Mouse (Mus musculus): ENCODE measurements around the gene Chac1.
A peak's percentile ranks its signal among the peaks of the same experiment; 100 is the strongest.

The Chac1 gene

DNA sequence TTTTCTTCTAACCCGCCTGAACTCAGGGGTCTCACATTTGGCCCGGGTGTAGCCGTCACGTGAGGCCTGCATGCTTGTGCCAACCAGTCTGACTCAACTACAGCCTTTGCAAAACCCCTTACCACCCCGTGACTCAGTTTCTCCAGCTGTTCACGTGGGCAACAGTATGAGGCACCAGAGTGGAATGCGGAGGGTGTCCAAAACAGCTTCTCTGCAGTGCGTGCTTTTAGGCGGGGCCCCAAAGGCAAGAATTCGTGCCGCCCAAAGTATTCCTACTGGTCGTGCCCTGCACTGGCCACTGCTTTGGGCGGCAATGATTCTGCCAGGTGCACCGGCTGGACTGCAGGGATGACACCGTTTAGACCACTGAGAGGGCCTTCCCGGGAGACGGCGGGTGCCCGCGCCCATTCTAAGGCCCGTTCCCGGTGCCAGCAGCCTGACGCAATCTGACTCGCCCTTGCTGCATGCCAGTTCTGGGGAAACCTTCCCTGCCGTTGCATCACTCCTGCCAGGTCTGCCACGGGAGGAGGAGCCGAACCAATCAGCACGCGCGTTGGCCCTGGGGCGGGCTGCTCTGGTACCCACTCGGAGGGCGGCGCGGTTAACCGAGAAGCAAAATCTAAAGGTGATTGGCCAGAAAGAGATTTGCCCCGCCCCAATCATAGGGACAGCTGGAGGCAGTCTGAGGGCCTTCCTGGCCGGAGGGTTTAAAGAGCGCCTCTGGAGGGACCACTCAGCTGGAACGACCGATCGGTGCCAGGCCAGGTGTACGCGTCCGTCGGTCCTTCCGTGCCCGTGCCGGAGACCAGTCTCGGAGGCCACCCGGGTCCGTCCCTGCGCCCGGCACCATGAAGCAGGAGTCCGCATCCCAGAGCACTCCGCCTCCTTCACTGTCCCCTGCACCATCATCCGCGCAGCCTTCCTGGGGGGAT is at the start of gene Chac1:
Chac1 (plus strand) TSS at position 675 of the 932 bp plus-strand sequence.
- peak; percentile 70 to 84 for DNase-seq (ENCODE audit: low spot score in 2 of 2)

DNA sequence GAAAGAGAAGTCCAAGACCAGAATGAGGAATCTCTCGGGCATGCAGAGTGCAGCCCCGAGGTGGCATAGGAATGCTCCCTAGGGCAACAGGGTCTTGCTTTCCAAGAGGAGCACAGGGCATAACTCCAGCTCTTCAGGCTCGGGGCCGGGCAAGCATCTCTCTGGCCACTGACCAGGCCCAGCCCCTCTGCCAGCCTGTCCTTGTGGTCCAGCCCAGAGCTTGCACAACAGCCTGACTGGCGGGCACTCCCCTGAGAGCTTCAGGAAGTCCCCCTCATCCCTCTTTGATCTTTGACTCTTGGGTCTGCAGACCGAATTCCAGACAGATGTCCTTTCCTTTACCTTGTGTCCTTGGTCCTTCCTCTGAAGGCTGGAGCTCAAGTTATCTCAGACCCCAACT is 48.2 kb upstream of the Chac1 start:
- DNase-seq (ENCODE audit: low spot score in 2 of 2): no peak

DNA sequence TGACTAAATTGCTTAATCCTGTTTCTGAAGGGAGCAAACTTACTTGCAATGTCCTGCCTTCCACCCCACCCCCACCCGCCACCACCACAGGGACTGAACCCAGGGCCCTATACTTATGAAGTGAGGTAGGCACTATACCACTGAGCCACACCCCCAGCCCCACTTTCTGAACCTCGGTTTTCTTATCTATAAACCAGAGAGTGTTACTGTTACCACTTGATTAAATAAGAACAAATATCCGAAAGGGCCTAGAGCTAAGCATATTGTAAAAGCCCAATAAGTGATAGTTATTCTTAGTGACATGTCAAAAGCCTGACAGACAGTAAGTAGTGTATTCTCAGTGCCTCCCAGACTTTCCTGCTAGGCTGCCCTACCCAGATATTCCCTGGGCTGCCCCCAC is 46.6 kb upstream of the Chac1 start:
- DNase-seq (ENCODE audit: low spot score in 2 of 2): no peak

DNA sequence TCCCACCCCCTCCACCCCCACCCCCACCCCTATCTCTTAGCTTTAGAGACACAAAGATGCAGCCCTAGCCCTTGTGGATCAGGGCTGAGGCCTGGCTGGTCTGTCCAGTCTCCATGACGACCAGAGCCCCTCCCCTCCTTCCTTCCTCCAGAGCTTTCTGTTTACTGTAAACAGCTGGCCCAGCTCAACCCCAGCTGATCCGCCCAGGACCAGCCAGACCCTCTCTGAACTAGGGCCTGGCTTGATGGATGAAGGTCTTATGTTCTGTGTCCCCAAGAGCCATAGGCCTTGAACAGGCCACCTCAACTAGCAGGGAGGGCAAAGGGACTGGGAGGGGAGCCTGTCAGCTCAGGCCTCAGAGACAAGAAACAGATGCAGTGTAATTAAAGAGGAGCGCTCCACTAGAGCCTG is 46.2 kb upstream of the Chac1 start:
- DNase-seq (ENCODE audit: low spot score in 2 of 2): no peak

DNA sequence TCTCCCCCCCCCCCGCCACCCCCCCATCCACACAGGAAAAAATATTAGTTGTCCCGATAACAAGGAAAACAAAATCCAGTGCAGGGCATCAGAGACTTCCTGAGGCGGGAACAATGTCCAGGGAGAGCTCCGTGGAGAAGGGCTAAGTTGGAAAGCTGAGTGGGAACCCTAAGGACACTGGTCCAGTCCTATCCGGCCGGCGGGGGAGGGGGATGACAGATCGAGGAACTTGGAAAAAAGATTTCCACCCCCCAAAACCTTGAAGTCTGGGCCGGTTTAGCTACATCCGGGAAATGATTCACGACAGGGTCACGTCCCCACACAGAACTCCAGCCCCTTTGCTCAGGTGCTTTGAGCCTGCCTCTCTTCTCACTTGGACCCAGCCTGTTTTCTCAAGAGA is 39.5 kb upstream of the Chac1 start:
- DNase-seq (ENCODE audit: low spot score in 2 of 2): no peak

DNA sequence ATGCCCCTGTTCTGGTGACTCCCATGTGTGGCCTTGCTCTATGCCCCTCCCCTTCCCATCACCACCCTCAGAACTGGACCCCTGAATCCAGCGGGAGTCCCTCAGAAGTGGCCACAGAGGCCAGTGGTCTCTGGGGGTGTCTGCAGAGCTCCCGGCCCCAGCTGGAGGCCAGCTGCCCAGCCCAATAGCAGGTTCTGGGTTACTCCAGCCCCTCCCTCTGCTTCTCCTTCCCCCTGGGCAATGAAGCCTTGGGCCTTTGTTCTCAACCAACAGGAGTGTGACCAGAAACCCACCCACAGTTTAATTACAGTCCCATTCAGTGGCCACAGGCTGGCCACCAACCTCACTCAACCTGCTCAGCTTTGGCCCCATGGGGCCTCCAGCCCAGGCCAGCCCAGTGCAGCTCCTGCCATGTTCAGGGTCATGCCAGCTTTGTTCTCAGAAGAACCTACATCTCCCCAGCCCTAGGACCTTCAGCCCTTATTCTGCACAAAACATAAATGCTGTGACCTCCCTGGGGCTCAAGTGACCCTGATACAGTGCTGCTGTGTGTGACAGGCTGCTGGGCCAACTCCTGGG is 38.6 kb upstream of the Chac1 start:
- DNase-seq (ENCODE audit: low spot score in 2 of 2): no peak

DNA sequence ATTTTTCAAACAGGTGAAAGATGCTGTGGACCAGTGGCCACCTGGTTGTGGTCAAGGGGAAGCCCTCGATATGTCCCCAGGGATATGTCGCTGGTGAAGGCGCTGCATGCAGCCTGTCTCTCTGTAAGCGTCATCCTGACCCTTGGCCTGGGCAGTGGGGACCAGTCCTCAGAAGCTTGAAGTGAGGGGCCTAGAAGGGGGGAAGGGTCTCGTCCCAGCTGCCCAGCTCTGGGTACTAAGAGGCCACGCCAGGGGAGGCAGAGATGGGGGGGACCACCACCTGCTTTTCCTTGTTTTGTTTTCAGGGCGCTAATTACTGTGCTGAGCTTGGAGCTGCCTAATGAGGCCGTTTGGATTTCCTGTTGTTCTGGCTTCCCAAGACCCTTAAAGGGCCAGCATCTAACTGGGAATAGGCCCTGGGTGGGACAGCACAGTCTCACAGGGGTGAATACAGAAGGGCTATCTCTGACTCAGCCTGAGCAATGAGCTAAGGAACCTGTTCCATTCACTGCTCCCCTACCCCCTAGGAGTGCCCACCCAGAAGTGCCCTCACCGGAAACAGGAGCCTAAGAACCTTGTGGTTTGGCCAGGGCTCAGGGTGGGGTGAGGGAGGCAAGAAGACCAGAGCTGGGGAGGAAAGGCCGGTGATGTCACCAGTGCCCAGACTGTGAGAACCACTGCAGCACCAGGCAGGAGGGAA is 37.1 kb upstream of the Chac1 start:
- no peak for DNase-seq (ENCODE audit: low spot score in 2 of 2)

DNA sequence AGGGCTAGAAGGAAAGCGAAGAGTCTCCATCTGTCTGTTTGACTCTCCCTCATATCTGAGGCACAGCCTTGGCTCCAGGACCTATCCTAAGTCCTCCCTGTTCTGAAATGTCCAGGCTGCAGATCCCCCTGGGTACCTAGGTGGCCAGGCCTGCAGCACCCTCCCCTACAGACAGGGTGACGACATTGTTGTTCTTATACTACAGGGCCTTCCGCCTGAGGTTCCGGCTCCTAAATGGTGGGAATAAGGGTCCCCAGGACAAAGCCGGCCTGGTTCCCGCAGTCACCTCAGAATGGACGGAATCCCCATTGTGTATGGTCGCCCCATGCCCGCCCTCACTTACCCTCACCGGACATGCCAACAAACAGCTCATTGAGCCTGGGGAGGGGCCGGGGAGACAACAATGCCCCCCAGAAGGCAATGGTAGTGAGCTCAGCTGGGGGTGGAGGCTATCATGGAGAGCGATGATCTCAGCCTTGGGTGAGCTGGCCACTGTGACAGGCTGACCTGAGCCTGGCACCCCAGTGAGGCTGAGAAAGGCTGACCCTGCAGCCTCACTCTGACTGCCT is 36.2 kb upstream of the Chac1 start:
- DNase-seq (ENCODE audit: low spot score in 2 of 2): no peak

DNA sequence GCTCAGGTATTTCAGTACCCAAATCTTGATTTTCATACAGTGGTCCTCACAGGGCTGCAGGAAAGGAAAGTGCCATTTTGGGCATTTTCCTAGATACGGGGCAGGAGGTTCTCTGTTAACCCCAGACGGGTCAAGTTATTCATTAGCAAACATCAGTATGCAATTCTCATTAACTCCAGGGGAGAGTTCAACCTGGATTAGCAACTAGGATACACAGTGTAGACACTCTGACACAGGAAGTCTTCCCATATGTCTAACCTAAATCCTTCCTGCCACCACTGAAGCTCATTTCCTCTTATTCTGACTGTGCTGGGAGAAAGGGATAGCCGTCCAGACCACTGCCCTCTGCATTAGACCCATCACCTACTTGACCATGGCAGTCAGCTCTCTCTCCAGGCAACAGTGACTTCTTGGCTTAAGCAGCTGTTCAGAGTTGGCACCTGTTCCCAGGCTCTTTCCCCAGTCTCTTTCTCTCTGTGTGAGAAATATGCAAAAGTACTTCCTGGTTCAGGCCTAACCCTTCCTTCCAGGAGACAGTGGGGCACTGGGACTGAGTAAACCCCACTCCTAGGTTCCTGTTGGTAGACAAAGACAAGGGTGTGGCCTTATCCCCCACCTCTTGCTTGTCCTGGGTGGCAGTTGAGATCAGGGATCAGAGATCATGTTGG is 32.9 kb upstream of the Chac1 start:
- no peak for DNase-seq (ENCODE audit: low spot score in 2 of 2)

DNA sequence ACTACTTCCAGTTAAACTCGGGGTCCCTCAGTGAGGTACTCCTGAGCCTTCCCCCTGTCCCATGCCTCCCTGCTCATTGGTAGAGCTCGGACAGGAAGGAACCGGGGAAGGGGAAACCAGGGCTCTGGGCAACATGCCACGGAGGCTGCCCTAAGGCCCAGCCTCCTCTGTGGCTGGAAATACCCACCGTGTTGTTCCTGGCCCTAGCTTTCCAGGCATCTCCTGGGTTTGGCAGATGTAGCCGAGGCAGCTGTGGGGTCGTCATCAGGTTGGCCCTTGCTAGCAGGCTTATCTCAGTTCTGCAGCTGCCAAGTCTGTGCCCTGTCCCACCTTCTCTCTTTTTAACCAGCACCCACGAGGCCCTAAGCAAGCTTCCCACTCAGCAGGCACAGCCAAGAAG is 30.5 kb upstream of the Chac1 start:
- DNase-seq (ENCODE audit: low spot score in 2 of 2): no peak

DNA sequence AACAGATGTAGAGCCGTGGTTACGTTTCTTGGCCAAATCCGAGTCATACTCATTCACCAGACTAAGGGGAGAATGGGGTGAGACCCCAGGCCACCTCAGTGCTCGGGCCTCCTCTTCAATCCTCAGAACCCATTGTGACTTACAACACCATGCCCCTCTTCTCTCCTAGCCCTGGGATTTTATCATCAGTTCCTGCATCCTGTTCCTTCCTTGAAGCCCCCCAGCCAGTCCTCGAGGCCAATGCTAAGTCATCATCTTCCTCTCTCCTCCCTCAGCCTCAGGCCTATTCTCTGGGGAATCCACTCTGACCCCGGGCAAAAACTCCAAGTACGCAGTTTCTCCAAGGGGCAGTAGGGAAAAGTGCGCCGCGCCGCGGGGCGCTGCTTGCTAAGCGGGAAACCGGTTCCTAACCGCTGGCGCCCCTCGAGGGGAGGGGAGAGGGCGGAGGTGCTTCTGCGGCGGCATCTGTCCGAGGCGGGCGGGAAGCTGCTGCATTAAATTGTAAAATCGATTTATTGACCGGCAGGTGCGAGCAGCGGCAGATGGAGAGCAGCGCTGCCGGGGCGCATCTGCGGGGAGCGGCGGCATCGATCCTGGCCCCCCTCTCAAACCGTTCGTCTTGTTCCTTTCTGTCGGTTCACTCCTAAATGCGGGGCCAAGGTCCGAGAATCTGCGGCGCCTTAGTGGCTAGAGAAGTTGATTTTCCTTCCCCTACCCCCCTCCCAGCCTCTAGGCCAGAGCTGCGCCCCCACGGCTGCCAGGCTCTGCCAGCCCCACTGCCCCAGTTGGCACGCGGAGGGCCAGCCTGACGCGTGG is 29.1 kb upstream of the Chac1 start:
- DNase-seq (ENCODE audit: low spot score in 2 of 2): no peak

DNA sequence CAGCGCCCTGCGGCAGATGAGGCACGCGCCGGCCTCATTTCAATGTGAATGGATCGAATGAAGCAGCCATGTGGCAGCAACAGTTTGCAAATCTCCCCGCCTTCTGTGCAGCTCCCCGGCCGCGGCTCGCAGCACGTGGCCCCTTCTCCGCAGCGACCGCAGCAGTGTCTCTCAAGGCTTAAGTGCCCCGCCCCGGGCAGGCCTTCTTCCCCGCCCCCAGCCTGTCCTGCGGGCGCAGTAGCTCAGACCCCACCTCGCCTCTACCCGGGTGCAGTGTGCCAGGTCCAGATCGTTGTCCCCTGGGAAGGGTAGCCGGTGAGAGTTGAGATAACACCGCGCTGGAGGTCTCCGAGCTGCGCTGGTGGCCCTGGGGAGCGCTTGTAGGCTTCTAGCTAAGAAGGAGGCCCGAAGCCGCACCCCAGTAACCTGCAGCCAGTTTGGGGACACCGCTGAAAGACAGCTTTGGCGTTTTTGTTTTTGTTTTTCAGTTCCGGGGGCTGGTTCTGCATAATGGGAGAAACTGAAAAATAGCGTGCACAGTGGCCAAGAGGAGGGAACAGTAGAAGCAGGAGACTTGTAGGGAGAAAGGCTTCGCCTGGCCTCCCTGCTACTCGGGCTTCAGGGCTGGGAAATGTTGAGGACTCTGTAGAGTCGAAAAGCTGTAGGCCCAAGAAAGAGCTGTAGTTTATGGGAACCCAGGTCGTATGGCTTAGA is 28.3 kb upstream of the Chac1 start:
- no peak for DNase-seq (ENCODE audit: low spot score in 2 of 2)

DNA sequence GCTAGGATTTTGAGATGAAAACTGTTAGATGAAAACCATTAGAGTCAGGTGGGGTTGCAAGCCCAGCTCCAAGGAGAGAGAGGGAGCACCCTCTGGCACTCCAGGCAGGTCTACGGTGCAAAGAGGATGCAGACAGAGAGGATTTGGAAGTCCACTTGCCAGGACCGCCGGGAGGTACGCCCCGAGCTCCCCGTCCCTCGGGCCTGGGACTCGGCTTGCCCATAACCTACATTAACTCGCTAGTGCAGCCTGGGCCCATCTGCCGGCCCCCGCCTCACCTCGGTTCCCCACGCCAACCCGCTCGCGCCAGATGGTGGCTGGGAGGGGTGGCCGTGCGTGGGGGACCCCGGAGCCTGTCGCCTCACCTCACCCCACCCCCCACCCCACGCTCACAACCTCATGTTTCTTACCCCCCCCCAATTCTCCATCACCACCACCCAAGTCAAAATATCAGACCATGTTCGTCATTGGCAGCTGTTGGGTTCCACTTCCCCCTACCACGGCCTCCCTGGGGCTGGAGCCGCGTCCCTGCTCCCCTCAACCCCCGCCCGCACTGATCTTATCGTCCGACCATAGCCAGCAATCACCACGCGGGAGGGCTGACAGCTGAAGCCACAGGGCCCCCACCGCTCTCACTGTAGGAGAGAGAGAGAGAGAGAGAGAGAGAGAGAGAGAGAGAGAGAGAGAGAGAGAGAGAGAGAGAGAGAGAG is 27.0 kb upstream of the Chac1 start:
- DNase-seq (ENCODE audit: low spot score in 2 of 2): no peak

DNA sequence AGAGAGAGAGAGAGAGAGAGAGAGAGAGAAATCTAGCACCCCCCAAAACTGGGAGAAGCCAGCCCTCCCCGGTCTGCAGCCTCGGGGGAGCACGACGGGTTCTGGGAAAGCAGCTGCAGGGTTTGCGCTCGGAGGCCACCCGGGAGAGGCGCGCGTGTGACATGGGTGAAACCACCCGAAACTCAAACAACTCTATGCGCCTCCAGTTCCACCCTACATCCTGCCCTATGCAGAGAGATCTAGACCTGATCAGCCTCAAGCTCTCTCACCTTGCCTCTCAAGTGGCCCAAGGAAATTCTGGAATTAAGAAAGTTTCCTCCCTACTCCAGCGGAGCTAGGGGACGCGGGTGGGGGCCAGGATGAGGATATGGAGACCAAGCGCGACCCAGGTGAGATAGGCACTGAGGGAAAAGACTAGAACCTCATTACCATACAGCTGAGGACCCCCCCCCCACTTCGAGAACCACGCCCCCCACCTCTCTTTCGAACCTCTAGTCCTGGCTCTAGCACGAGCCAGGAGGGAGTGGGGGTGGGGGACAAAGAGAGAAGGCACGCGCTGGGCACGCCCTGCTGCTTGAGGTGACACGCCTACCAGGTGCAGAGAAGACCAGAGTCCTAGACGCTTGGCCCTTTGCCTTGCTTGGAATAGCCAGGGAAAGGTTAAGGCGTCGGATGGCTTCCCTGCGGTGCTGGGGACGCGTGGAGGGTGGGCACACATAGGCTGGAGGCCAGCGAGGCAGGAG is 26.3 kb upstream of the Chac1 start:
- no peak for DNase-seq (ENCODE audit: low spot score in 2 of 2)

DNA sequence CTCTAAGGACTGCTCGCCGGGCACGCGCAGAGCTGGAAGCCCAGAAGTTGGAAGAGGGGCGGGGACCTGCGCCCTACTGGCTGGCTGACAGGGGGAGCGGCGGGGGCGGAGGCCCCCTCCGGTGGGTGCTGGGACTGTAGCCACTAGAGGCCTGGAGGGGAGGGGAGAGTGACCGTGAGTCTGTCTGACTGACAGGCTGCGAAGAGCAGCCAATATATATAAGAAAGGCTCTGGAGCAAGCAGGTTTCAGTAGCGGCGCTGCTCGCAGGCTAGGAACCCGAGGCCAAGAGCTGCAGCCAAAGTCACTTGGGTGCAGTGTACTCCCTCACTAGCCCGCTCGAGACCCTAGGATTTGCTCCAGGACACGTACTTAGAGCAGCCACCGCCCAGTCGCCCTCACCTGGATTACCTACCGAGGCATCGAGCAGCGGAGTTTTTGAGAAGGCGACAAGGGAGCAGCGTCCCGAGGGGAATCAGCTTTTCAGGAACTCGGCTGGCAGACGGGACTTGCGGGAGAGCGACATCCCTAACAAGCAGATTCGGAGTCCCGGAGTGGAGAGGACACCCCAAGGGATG is 25.4 kb upstream of the Chac1 start, which contains the start of gene Dll4:
Dll4 (plus strand) TSS at position 217 of the 576 bp plus-strand sequence.
- peak in 1 of 2 experiments; percentile 45 for DNase-seq (ENCODE audit: low spot score in 2 of 2)

DNA sequence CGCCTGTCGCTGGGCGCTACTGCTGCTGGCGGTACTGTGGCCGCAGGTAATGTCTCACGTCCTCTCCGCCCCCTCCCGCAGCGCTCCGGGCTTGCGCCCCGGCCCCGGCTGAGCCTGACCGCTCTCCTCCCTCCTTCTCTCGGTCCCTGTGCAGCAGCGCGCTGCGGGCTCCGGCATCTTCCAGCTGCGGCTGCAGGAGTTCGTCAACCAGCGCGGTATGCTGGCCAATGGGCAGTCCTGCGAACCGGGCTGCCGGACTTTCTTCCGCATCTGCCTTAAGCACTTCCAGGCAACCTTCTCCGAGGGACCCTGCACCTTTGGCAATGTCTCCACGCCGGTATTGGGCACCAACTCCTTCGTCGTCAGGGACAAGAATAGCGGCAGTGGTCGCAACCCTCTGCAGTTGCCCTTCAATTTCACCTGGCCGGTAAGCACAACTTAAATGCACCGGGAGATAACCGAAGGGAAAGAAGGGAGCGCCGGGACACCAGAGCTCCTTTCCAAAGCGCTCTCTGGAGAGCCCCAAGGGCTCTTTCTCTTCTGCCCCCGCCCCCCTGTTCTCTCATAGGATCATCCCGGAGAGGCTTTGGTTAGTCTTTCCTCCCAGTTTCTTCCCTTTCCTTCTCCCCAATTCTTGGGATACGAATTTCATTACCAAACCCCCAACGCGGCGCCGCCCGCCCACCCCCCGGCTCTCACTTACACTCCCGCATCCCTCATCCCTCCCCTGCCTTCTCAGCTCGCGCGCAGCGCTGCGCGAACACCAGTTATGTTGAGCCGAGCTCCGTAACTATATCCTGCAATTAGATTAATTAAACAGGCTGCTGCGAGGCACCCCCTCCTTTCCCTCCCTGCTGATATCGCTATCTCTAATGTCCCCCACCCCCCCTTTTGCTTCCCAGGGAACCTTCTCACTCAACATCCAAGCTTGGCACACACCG is 24.6 kb upstream of the Chac1 start:
- DNase-seq (ENCODE audit: low spot score in 2 of 2): peak in 1 of 2 experiments; percentile 34

DNA sequence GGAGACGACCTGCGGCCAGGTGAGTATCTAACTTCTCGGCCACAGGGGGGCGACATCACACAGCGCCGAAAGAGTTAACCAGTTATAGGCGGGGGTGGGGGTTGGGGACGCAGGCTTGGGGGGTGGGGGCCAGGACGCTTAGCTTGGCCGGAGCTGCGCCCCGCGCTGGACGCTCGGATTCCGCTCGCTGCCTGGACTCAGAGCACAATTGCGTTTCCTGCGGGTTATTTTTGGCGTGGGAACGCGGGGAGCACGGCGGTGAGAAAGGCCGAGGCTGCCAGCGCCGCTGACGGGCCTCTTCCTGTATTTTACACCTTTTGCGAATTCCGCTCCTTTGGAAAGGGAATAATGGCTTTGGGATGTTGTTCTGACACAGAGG is 23.9 kb upstream of the Chac1 start:
- DNase-seq (ENCODE audit: low spot score in 2 of 2): no peak
